Mouse (Mus musculus) spleen, adult 2 months (tissue): ENCODE measurements at regions not wholly inside any gene's neighbourhood (a gene's known extent, or its start where the extent isn't known, plus 50 kb on each side); places are given as distances from the start of the nearest gene placed in this dataset.

ENCODE experiments used
- CTCF ChIP-seq: fragments of 200-500 bp; IDR thresholded peaks from 2 replicates; pipeline ENCODE4 v1.5.1; 2011; ENCODE audit warnings: mild to moderate bottlenecking, inconsistent platforms; ENCODE audit not compliant: insufficient read depth, insufficient read length, insufficient replicate concordance; ENCODE audit errors: extremely low read depth
- POLR2A ChIP-seq: fragments of 200-500 bp; IDR thresholded peaks from 2 replicates; pipeline ENCODE4 v1.6.1; 2011; ENCODE audit warnings: low read depth, low read length, inconsistent platforms

DNA sequence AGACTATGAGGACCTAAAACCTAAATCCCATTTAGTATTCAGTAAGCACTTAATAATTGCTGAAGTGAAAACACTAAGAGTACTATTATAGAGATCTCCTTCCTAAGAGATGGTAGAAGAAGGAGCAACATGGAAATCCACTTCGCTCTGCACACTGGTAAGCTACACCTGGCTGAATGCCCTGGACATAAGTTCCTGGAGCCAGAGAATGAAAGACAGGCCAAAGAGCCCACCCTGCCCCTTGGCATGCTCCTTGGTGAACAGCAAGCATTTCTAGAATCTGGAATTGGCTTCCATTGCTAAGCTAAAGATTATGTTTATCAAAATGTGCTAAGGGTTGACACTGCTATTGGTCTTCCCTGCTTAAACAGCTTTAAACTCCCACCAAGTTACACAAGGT is 137.3 kb downstream of the 1190002N15Rik start:
- TF ChIP-seq CTCF (no peak), POLR2A (no peak)
